Mouse (Mus musculus): ENCODE measurements around the gene Fat2. TPM values are rescaled to one million over a fixed set of nuclear protein-coding genes. Genes with fewer than 3 reads are reported as not detected.

Fat2 gene
- total RNA-seq, 2 experiments from 2014 or later = 0.03 TPM

Other genes with a start within 250 kb of the Fat2 start
- 10 to 100 TPM; 10.8 to 11.8 TPM for gene Gm2a, start 238.4 kb downstream of the Fat2 start, total RNA-seq (2021)
- not detected for gene Slc36a3, start 184.9 kb downstream of the Fat2 start, total RNA-seq (2021)
- 10 to 100 TPM; 14.3 to 14.8 TPM for gene Slc36a2, start 151.5 kb downstream of the Fat2 start, total RNA-seq (2021)
- gene Slc36a1, start 132.2 kb downstream of the Fat2 start, total RNA-seq (2021) = 10 to 100 TPM in 1 of 2 experiments, 1 to 10 TPM in 1; 9.4 to 10.5 TPM
- 100 to 1,000 TPM; 645 to 801 TPM for gene Sparc, start 86.6 kb upstream of the Fat2 start, total RNA-seq (2021)
- gene Atox1, start 124.7 kb upstream of the Fat2 start, total RNA-seq (2021) = 100 to 1,000 TPM; 117 to 124 TPM
- gene G3bp1, start 133.1 kb upstream of the Fat2 start, total RNA-seq (2021) = 10 to 100 TPM; 38.8 to 39.0 TPM

All from heart, postnatal 36 days (tissue).